Mouse (Mus musculus) CH12.LX (cell line): ENCODE measurements around the gene Arfgap3.

ENCODE experiments used
- BHLHE40 ChIP-seq: IDR thresholded peaks from 2 replicates; pipeline ENCODE4 v1.6.1; 2011; ENCODE audit warnings: mild to moderate bottlenecking, low read depth, low read length, improper control_type of control experiment
- CTCF ChIP-seq, 2 experiments: IDR thresholded peaks in 1 of 2; conservative IDR thresholded peaks in 1 of 2; 2 replicates each; pipeline ENCODE4 v1.5.1; 2011 to 2012; ENCODE audit warnings: low read depth in 2 of 2, low read length in 2 of 2, improper control_type of control experiment in 1 of 2, inconsistent platforms in 1 of 2, mild to moderate bottlenecking in 1 of 2, moderate library complexity in 1 of 2
- EP300 ChIP-seq: IDR thresholded peaks from 2 replicates; pipeline ENCODE4 v1.6.1; 2011; ENCODE audit warnings: low read length, improper control_type of control experiment
- MAFK ChIP-seq: IDR thresholded peaks from 2 replicates; pipeline ENCODE4 v1.6.1; 2011; ENCODE audit warnings: low read length, improper control_type of control experiment; ENCODE audit not compliant: insufficient replicate concordance
- POLR2A ChIP-seq: IDR thresholded peaks from 2 replicates; pipeline ENCODE4 v1.6.1; 2011; ENCODE audit warnings: low read depth, mild to moderate bottlenecking, improper control_type of control experiment, low read length
- SIN3A ChIP-seq: IDR thresholded peaks from 2 replicates; pipeline ENCODE4 v1.6.1; 2012; ENCODE audit warnings: low read length, improper control_type of control experiment, inconsistent platforms
- ZC3H11A ChIP-seq: IDR thresholded peaks from 2 replicates; pipeline ENCODE4 v1.6.1; 2012; ENCODE audit warnings: low read depth, mild to moderate bottlenecking, inconsistent platforms, low read length, improper control_type of control experiment

DNA sequence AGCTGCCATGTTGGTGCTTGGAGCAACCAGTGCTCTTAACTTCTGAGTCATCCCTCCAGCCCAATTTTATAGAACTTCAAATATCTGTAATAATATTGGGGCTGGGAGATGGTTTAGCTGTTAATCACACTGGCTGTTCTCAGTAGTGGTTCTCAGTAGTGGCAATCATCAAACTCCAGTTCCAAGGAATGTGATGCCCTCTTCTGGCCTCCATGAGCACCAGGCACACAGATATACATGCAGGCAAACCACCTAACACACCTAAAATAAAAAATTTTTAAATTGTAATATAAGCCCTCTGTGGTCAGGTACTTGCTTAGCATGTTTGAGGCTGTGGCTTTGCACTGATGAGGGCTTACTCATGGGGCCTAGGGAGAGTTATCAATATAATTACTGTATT, 15.7 kb upstream of the Arfgap3 start:
- TF ChIP-seq POLR2A (no peak), ZC3H11A (peak; percentile 12; the same call in 1 of the 2 replicates), EP300 (no peak), BHLHE40 (no peak), CTCF (conservative IDR thresholded peaks at IDR 0.05 in 1 of 2, IDR thresholded peaks at IDR 0.05 in 1 of 2; ENCODE audit: low read depth in 2 of 2, low read length in 2 of 2) (peak in 1 of 2 experiments; percentile 51; a peak in 2 of 4 replicates), SIN3A (no peak), MAFK (no peak)
